Mouse (Mus musculus) megakaryocyte, embryonic 14.5 days (primary cell): ENCODE data around the gene Pdlim4.

Experiments used
- FLI1 ChIP-seq: IDR thresholded peaks from 2 replicates; pipeline ENCODE4 v1.6.1; 2012; ENCODE audit warnings: low read length, inconsistent platforms, mixed read lengths
- GATA1 ChIP-seq: IDR thresholded peaks from 3 replicates; pipeline ENCODE4 v1.6.1; 2012; ENCODE audit warnings: mixed read lengths, low read length, inconsistent platforms, borderline replicate concordance

DNA sequence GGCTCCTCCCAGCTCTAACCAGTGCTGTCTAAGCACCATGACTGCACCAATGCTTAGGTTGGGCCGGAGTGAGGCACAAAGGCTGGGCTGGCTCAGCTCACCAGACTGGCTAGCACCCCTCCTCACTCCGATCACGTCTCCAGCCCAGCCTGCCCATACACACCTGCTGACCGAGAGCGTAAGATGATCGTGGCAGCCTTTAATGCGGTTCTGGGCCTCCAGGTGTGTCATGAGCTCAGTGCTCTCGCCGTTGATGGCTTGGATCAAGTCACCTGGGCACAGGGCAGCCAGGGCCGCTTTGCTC lies 5.4 kb downstream of the Pdlim4 start:
- no peak for TF ChIP-seq GATA1
- no peak for TF ChIP-seq FLI1
